Mouse (Mus musculus): Measurements from ENCODE around the gene Csnk1e.

GRCm38 (mm10) chr15:79417379-79417778, 38.0 kb downstream of the Csnk1e start:
- TF ChIP-seq POLR2A (IDR thresholded peaks at IDR 0.05; ENCODE audit: control insufficient read depth, low read depth, low read length) (no peak), CTCF (IDR thresholded peaks at IDR 0.05; ENCODE audit: control insufficient read depth, insufficient read depth, insufficient replicate concordance, low read depth, low read length) (no peak)

All from testis, adult 2 months (tissue).